Mouse (Mus musculus) spleen, adult 2 months (tissue): ENCODE data around the gene Rab1b.

Experiments
- CTCF ChIP-seq: fragments of 200-500 bp; IDR thresholded peaks from 2 replicates; pipeline ENCODE4 v1.5.1; 2011; ENCODE audit warnings: mild to moderate bottlenecking, inconsistent platforms; ENCODE audit not compliant: insufficient read depth, insufficient read length, insufficient replicate concordance; ENCODE audit errors: extremely low read depth
- POLR2A ChIP-seq: fragments of 200-500 bp; IDR thresholded peaks from 2 replicates; pipeline ENCODE4 v1.6.1; 2011; ENCODE audit warnings: low read depth, low read length, inconsistent platforms

GRCm38 (mm10) chr19:5083961-5084833, 22.7 kb downstream of the Rab1b start:
- TF ChIP-seq POLR2A (no peak), CTCF (no peak)
